Mouse (Mus musculus) heart, adult 18-20 months (tissue): ENCODE measurements around the gene Fthl17d. TPM values are rescaled to one million over a fixed set of nuclear protein-coding genes. Genes with fewer than 3 reads are reported as not detected.
"Not testable (repeated sequence)": the region's sequence is repeated elsewhere in the genome, so short reads cannot be mapped to it uniquely, and the experiment has no call there.

ENCODE experiments used
- DNase-seq, 2 experiments: peaks; one replicate each; pipeline ENCODE4 v3.0.0; 2021 to 2022; ENCODE audit warnings: mixed read lengths in 1 of 2
- long read RNA-seq, 2 experiments: library from polyadenylated mRNA; stranded (forward); transcript quantifications; one replicate each; pipeline ENCODE4 v2.0.0; 2021
- total RNA-seq, 2 experiments: library from RNA; stranded (reverse); gene quantifications; 2 replicates each; pipeline ENCODE4 v1.2.3; 2021

The Fthl17d gene
- not detected for total RNA-seq
- long read RNA-seq, experiment 1 = 0 reads
- long read RNA-seq, experiment 2 = 0 reads

DNA sequence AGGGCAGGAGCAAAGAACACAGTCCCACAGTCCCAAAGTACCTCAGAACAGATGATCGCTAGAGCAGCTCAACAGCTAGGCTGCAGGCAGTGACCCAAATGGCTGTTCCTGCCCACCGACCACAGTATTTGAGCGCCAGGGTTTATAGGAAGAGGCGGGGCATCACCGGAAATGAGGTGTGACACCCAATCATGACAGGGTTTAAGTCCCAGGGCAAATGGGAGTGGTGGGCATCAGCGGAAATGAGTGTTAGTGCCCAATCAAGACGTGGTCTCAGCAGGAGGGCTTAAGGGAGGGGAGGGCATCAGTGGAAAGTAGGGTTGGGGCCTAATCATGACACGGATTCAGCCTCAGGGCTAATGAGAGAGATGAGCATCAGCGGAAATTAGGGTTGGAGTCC, at the start of gene Fthl17d:
Gene Fthl17d, minus strand, starts transcription at position 101 of the 400 bp plus-strand sequence.
- not testable (repeated sequence) for DNase-seq

- not testable (repeated sequence) for DNase-seq
Measured at GRCm38 (mm10) chrX:9033193-9033592, 46.6 kb upstream of the Fthl17d start, which contains the start of gene Fthl17e. Gene Fthl17e, plus strand, starts transcription at chrX:9033493.

GRCm38 (mm10) chrX:9019481-9019880, 32.9 kb upstream of the Fthl17d start:
- DNase-seq = no peak

- no peak for DNase-seq
Measured at GRCm38 (mm10) chrX:9016079-9016478, 29.5 kb upstream of the Fthl17d start.

DNA sequence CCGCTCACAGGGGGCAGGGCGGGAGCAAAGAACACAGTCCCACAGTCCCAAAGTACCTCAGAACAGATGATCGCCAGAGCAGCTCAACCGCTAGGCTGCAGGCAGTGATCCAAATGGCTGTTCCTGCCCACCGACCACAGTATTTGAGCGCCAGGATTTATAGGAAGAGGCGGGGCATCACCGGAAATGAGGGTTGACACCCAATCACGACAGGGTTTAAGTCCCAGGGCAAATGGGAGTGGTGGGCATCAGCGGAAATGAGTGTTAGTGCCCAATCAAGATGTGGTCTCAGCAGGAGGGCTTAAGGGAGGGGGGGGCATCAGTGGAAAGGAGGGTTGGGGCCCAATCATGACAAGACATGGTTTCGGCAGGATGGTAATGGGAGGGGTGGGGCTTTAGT, 10.1 kb downstream of the Fthl17d start, which contains the start of gene Fthl17c:
Gene Fthl17c, minus strand, starts transcription at position 101 of the 400 bp plus-strand sequence.
- not testable (repeated sequence) for DNase-seq

DNA sequence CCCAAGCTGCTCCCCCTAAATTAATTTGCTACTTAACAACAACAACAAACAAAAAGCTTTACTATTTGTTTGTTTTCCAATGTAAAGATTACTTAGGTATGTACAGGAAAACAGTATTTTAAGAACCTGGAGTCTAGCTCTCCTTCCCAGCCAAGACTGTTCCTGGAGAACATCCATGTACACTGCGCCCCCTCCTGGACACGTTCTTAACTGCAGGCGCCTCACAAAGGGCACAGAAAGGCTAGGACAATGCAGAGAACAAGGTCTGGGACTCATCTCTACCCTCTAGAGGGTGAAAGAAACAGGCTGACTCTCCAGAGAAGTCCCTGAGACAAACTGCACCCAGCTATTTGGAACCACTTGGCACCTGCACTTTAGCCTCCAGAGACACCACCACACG, 21.9 kb downstream of the Fthl17d start:
- DNase-seq = not testable (repeated sequence)

DNA sequence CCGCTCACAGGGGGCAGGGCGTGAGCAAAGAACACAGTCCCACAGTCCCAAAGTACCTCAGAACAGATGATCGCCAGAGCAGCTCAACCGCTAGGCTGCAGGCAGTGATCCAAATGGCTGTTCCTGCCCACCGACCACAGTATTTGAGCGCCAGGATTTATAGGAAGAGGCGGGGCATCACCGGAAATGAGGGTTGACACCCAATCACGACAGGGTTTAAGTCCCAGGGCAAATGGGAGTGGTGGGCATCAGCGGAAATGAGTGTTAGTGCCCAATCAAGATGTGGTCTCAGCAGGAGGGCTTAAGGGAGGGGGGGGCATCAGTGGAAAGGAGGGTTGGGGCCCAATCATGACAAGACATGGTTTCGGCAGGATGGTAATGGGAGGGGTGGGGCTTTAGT, 23.7 kb downstream of the Fthl17d start, which contains the start of gene Fthl17b:
Gene Fthl17b, minus strand, starts transcription at position 101 of the 400 bp plus-strand sequence.
- DNase-seq = not testable (repeated sequence)

DNA sequence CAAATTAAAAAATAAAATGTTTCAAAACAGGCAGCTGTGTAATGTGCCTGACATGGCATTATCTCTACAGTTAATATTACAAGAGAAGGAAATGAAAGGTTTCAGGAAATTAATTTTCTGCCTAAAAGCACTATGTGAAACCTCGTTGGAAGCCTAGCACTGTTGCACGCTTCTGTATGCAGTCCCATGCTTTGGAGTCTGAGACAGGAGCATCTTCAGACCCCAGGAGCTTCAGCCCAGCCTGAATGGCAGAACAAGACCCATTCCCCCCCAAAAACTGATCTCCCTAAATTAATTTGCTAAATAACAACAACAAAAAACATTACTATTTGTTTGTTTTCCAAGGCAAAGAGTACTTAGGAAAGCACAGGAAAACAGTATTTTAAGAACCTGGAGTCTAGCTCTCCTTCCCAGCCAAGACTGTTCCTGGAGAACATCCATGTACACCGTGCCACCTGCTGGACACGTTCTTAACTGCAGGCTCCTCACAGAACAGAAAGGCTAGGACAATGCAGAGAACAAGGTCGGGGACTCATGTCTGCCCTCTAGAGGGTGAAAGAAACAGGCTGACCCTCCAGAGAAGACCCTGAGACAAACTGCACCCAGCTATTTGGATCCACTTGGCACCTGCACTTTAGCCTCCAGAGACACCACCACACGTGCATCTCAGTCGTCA, 38.3 kb downstream of the Fthl17d start:
- peak; percentile 71 to 86 for DNase-seq

GRCm38 (mm10) chrX:8944041-8944440, 42.5 kb downstream of the Fthl17d start:
- no peak for DNase-seq

Other genes with a start within 250 kb of the Fthl17d start
- gene Ssx9, start 238.3 kb downstream of the Fthl17d start, total RNA-seq = not detected
- gene Ssxb5, start 183.1 kb downstream of the Fthl17d start, total RNA-seq = not detected
- not detected for gene Gm6592, start 142.8 kb downstream of the Fthl17d start, total RNA-seq
- gene Gm5751, start 112.5 kb downstream of the Fthl17d start, total RNA-seq = not detected
- under 1 TPM; 0.57 to 0.77 TPM for gene B630019K06Rik, start 94.4 kb downstream of the Fthl17d start, total RNA-seq
- not detected for gene Fthl17b, start 23.8 kb downstream of the Fthl17d start, total RNA-seq
- not detected for gene Fthl17c, start 10.2 kb downstream of the Fthl17d start, total RNA-seq
- gene Fthl17e, start 46.7 kb upstream of the Fthl17d start, total RNA-seq = not detected
- gene Fthl17f, start 76.3 kb upstream of the Fthl17d start, total RNA-seq = not detected
- not detected for gene 4930402K13Rik, start 117.8 kb upstream of the Fthl17d start, total RNA-seq
- 1 to 10 TPM; 5.6 to 7.5 TPM for gene Lancl3, start 213.1 kb upstream of the Fthl17d start, total RNA-seq